Mouse (Mus musculus) frontal cortex, postnatal 14 days (tissue): ENCODE data around the gene Ldhb.
A peak's percentile ranks its signal among the peaks of the same experiment; 100 is the strongest.
"Not testable (repeated sequence)": the region's sequence is repeated elsewhere in the genome, so short reads cannot be mapped to it uniquely, and the experiment has no call there.

Source experiments
- DNase-seq, 2 experiments: peaks; one replicate each; pipeline ENCODE4 v3.0.0; 2022; ENCODE audit warnings: low spot score in 2 of 2

The Ldhb gene

DNA sequence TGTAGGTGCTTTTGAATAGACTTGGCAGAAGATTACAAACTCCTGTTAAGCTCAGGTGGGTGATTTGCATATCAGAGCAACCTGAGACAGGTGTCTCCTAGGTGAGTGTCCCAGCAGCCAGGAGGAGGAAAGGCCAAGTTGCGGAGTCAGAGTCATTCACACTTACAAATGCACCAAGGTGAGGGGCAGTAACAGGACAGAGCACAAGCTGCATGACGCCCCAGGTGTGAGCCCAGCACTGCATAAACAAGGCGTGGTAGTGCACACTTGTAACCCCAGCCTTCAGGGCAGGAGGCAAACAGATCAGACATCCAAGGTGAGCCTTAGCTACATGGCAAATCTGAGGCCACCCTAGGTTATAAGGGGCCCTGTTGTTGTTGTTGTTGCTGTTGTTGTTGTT lies 5.1 kb upstream of the Ldhb start:
- DNase-seq = no peak

GRCm38 (mm10) chr6:142511516-142512135 lies 3.9 kb upstream of the Ldhb start:
- no peak for DNase-seq

GRCm38 (mm10) chr6:142508663-142509062 lies 906 bp upstream of the Ldhb start:
- DNase-seq = no peak

- DNase-seq = peak in 1 of 2 experiments; percentile 33
Observed at GRCm38 (mm10) chr6:142507033-142507784, 548 bp downstream of the Ldhb start.

- no peak for DNase-seq
Observed at GRCm38 (mm10) chr6:142506338-142507032, 1.3 kb downstream of the Ldhb start.

GRCm38 (mm10) chr6:142503601-142504000 lies 4.2 kb downstream of the Ldhb start:
- no peak for DNase-seq

DNA sequence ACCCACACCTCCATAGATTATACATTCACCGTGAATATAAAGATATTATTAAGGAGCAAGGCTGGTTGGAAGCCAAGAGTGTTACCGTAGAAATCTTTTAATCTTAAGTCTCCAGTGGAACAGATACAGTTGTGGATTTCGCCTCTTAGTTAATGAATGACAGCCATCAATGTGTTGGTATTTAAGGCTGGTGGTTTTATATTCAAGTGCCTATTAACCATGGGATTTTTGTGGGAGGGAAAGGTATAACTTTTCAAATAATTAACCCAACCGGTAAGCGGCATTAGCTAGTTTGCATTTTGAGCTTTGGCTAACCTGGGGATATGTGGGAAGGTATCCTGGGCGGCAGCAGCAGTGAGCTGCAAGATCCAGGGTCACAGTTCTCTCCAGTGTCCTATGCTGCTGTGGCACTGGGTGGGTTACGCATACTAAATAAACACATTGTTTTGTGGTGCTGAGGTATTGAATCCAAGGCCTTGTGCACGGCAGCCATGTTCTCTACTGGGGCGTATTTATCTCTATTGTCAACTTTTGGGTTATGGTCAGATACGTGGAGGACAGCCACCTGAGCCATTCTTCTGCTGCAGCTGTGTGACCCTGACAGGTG lies 5.1 kb downstream of the Ldhb start:
- DNase-seq = no peak

DNA sequence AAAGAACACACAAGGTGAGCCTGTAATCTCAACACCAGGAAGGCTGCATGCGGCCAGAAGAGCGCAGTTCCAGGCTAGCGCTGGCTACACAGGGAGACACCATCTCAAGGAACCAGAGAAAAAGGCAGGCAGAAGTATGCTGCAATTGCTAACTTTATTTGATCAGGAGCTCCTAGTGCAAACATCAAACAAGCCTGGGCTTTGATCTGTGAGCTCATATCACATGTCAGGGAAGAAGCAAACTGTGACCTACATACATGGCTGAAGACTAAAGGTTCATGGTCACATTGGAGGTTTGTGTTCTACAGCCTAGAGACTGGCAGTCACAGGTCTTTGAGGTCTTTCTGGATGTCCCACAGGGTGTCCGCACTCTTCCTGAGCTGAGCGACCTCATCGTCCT lies 17.6 kb downstream of the Ldhb start:
- DNase-seq = not testable (repeated sequence)

GRCm38 (mm10) chr6:142487638-142488037 lies 20.1 kb downstream of the Ldhb start:
- no peak for DNase-seq

- no peak for DNase-seq
Observed at GRCm38 (mm10) chr6:142485478-142486123, 22.2 kb downstream of the Ldhb start.

- DNase-seq = no peak
Observed at GRCm38 (mm10) chr6:142477239-142477638, 30.5 kb downstream of the Ldhb start.

- DNase-seq = no peak
Observed at GRCm38 (mm10) chr6:142472801-142473203, 35.0 kb downstream of the Ldhb start, which contains the start of gene Gys2. Gene Gys2, minus strand, starts transcription at chr6:142473109.

- no peak for DNase-seq
Observed at GRCm38 (mm10) chr6:142471141-142471540, 36.6 kb downstream of the Ldhb start.

- DNase-seq = no peak
Observed at GRCm38 (mm10) chr6:142469602-142470001, 38.2 kb downstream of the Ldhb start.

- no peak for DNase-seq
Observed at GRCm38 (mm10) chr6:142462194-142462593, 45.6 kb downstream of the Ldhb start.

- DNase-seq = no peak
Observed at GRCm38 (mm10) chr6:142459017-142459678, 48.6 kb downstream of the Ldhb start.

GRCm38 (mm10) chr6:142458010-142458409 lies 49.7 kb downstream of the Ldhb start:
- DNase-seq = no peak

DNA sequence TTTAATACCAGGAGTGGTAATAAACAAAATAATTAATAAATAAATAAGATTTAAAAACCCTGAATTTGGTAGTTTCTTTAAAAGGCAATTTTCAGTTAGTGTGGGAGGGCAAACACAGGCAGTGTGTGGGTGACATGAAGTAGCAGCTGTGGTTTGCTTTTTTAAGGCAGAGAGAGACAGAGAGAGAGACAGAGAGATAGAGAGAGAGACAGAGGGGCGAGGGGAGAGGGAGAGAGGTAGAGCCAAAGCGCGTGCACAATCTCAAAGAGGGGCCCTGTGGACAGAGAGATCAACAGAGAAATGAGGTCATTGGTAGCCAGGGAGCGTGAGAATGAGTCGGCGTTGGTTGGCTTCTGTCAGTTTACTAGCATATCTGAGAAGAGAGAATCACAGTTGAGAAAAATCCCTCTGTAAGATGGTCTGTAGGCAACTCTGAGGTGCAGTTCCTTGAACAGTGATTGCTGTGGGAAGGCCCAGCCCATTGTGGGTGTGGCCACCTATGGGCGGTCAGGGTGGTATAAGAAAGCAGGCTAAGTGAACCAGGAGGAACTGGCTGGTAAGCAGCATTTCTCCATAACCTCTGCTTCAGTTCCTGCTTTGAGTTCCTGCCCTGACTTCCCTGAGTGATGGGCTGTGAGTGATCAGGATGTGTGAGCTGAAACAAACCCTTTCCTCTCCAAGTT lies 52.3 kb downstream of the Ldhb start:
- no peak for DNase-seq

DNA sequence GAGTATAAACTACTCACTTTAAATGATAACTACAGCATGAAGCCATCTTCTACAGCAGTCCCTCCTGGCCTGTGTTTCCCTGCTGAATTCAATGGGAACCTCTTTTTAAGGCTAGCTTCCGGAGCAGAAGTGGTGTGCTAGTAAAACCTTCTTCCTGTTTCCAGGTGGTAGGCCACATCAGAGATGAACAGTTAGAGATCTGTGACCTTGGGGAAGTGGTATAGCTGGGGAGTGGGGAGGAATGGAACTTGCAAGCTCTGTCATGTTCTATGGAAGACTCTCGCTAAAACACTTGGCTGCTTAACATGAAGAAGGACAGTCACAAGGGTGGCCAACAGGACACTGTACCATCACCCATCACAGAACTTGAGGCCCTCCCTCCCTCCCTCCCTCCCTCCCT lies 54.4 kb downstream of the Ldhb start:
- DNase-seq = no peak

GRCm38 (mm10) chr6:142451381-142451780 lies 56.4 kb downstream of the Ldhb start:
- no peak for DNase-seq
